Mouse (Mus musculus) heart, postnatal 0 days (tissue): ENCODE measurements around the gene Cdh13. TPM values are rescaled to one million over a fixed set of nuclear protein-coding genes. Genes with fewer than 3 reads are reported as not detected.

ENCODE experiments used
- ATAC-seq: fragments of 200-750 bp; cut with Nextera tagmentation; 2 replicates; pipeline ENCODE4 v1.8.0; 2017; ENCODE audit warnings: low read depth, moderate number of reproducible peaks, moderate library complexity; ENCODE audit not compliant: insufficient read depth
- DNase-seq: peaks from one replicate; pipeline ENCODE4 v3.0.0-alpha.2; 2016; ENCODE audit warnings: low spot score
- H3K27ac ChIP-seq: fragments of 300-500 bp; sonication (generic); 2 replicates; pipeline ENCODE4 v1.5.1; 2014; ENCODE audit warnings: low read depth, mild to moderate bottlenecking
- H3K27me3 ChIP-seq: fragments of 300-500 bp; sonication (generic); 2 replicates; pipeline ENCODE4 v1.6.1; 2014; ENCODE audit warnings: low read length, mixed read lengths; ENCODE audit not compliant: control insufficient read depth, insufficient read depth
- H3K36me3 ChIP-seq: fragments of 300-500 bp; sonication (generic); replicated peaks from 2 replicates; pipeline ENCODE4 v1.6.1; 2014; ENCODE audit warnings: low read length, mixed read lengths; ENCODE audit not compliant: control insufficient read depth, insufficient read depth
- H3K4me1 ChIP-seq: fragments of 300-500 bp; sonication (generic); 2 replicates; pipeline ENCODE4 v1.6.1; 2014; ENCODE audit warnings: antibody characterized with exemption; ENCODE audit not compliant: control insufficient read depth, insufficient read depth
- H3K4me2 ChIP-seq: fragments of 300-500 bp; sonication (generic); 2 replicates; pipeline ENCODE4 v1.6.1; 2014; ENCODE audit warnings: low read depth, mild to moderate bottlenecking, low read length, moderate library complexity
- H3K4me3 ChIP-seq: fragments of 300-500 bp; sonication (generic); 2 replicates; pipeline ENCODE4 v1.5.1; 2014; ENCODE audit warnings: low read depth, low read length
- H3K9ac ChIP-seq: fragments of 300-500 bp; sonication (generic); replicated peaks from 2 replicates; pipeline ENCODE4 v1.6.1; 2014; ENCODE audit warnings: low read depth, low read length, mixed read lengths
- H3K9me3 ChIP-seq: fragments of 300-500 bp; sonication (generic); replicated peaks from 2 replicates; pipeline ENCODE4 v1.6.1; 2016; ENCODE audit warnings: low read length; ENCODE audit not compliant: control insufficient read depth
- CTCF ChIP-seq: IDR thresholded peaks from 2 replicates; pipeline ENCODE4 v1.5.1; 2016; ENCODE audit warnings: antibody characterized with exemption, control low read depth, low read depth
- EP300 ChIP-seq: IDR thresholded peaks from 2 replicates; pipeline ENCODE4 v1.6.1; 2016; ENCODE audit warnings: antibody characterized with exemption, low read depth
- WGBS: fragments of 180-500 bp; shearing (Covaris S2); extraction: QIAGEN DNeasy Blood & Tissue Kit; methylation state at CpG from one replicate; pipeline ENCODE4 v1.1.7; 2014; 5-methylcytosine and 5-hydroxymethylcytosine counted together
- polyA plus RNA-seq: library from polyadenylated mRNA; unstranded; fragments of >200 nt; fragmentation: Nextera tagmentation; extraction: Ambion mirVana; gene quantifications from 2 replicates; pipeline ENCODE4 v1.2.1, GENCODE M21; 2015
- total RNA-seq: library from RNA; depleted of rRNA; stranded (reverse); fragments of >200 nt; gene quantifications from 2 replicates; pipeline ENCODE4 v1.2.3, GENCODE M21; 2014; ENCODE audit warnings: low replicate concordance

Cdh13 gene
- total and polyA plus RNA-seq, 2 experiments from 2014 or later, result 109 to 136 TPM

DNA sequence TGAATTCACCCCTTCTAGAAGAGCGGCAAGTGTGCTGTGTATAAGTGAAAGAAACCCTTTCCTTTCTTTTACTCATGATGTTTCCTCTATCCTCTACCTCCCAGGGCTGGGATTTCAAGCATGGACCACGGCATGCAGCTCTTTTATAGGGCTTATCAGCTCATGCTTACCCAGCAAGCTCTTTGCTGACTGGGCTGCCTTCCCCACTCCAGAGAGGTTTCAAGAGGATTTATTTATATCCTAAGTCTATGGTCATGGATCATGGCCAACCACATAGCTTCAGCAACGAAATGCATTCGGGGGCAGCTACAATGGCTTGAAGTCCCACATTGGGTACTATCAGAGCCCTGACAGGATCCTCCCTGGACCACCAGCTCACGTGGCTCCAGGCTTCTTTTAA, 304.4 kb downstream of the Cdh13 start:
- Histone ChIP-seq H3K9me3 (no peaks in the 10 kb centered on the region), H3K4me1 (peaks cover 29% of the 10 kb centered on the region), H3K9ac (no peak overlapping the region), H3K4me2 (no peak overlapping the region), H3K36me3 (no peaks in the 10 kb centered on the region), H3K27ac (peak overlapping the region; percentile 69), H3K27me3 (no peaks in the 10 kb centered on the region), H3K4me3 (no peak overlapping the region)
- no peak for TF ChIP-seq EP300
- TF ChIP-seq CTCF, result no peak
- ATAC-seq, result peak; percentile 92
- 26% methylated on average over 5 of the region's 5 CpGs for WGBS
- DNase-seq, result peak; percentile 93

DNA sequence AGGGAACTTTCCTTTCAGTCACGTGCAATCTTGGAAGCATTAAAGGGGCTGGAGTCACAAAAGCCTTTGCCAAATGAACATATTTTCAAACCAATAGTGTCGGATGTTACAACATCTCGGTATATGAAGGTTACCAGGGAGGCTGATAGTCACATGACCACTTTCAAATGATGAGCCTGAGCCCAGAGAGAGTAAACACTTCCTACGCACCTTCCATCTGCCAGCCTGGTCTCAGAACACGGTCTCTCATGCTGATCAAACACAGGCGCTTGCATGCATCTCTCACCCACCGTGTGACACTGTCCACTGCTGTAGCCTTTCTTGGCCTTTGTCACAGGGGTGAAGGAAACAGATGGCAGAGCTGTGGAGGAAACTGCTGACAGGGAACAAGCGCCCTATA, 313.3 kb downstream of the Cdh13 start:
- Histone ChIP-seq H3K4me3 (no peak overlapping the region), H3K27ac (no peak overlapping the region), H3K4me2 (no peak overlapping the region), H3K27me3 (no peaks in the 10 kb centered on the region), H3K36me3 (no peaks in the 10 kb centered on the region), H3K4me1 (no peaks in the 10 kb centered on the region), H3K9me3 (0 out of 2 replicates have a peak, but pooled peaks cover 5% of the 10 kb centered on the region), H3K9ac (no peak overlapping the region)
- no peak for DNase-seq
- WGBS, result 59% methylated on average over 8 of the region's 8 CpGs
- no peak for ATAC-seq
- TF ChIP-seq EP300 (no peak), CTCF (no peak)

DNA sequence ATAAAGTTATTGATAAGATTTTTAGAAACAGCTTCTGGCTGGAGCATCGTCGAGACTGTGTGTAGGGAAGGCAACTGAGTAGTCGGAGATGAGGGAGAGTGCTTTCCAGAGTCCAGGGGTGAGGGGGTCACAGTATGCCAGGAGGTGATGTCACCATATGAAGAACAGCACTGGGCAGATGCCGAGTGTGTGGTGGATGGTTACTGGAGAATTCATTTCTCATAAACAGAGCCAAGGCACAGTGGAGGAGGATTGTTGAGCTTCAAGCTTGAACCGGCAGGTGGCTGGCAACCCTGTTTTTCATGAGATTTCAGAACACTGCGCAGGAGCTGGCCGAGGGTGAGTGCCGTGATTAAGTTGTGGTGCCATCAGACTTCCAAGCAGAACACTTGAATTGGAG, 317.8 kb downstream of the Cdh13 start:
- DNase-seq, result no peak
- no peak overlapping the region for H3K9ac ChIP-seq
- H3K4me1 ChIP-seq, result no peaks in the 10 kb centered on the region
- H3K27me3 ChIP-seq, result no peaks in the 10 kb centered on the region
- TF ChIP-seq CTCF (no peak), EP300 (no peak)
- ATAC-seq, result no peak
- no peak overlapping the region for H3K4me2 ChIP-seq
- H3K4me3 ChIP-seq, result no peak overlapping the region
- 81% methylated on average over 8 of the region's 8 CpGs for WGBS
- no peak overlapping the region for H3K27ac ChIP-seq
- H3K9me3 ChIP-seq, result 0 out of 2 replicates have a peak, but pooled peaks cover 5% of the 10 kb centered on the region
- no peaks in the 10 kb centered on the region for H3K36me3 ChIP-seq

DNA sequence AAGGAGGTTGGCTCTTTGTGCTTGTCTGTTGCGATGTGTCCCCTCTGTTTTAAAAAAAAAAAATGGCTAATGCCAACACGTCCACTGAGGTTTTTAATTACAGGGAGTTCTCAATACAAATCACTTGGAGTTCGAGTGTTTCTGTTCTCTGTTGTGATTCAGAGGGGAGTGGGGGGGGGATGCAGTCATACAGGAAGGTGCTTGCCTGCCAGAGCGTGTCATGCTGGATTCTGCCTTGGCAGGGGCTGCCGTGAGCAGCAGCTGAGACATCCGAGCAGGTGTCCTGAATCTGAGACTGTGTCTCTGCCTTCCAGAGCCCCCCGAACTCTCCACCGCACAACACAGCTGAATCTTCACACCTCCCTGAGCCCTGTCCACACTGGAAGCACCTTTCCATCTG, 318.5 kb downstream of the Cdh13 start:
- WGBS, result 73% methylated on average over 8 of the region's 8 CpGs

DNA sequence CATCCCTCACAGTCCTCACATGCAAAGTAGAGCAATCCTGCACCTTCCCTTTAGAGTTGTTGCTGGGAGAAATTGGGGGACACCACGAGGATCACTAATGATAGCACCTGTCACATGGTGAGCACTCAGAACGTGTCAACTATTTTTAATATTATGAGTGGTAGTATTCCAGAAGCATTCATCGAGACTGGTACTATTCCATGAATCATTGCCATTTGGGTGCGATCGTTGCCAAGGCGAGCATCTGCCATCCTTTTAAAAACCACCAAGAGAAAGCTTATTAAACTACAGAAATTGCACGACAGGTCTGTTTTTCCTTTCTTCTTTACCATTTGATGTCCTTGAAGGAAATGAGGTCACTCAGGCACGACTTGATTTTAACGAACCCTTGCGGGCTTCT, 328.0 kb downstream of the Cdh13 start:
- Histone ChIP-seq H3K9me3 (no peaks in the 10 kb centered on the region), H3K27me3 (no peaks in the 10 kb centered on the region), H3K9ac (no peak overlapping the region), H3K4me3 (no peak overlapping the region), H3K4me2 (no peak overlapping the region), H3K36me3 (no peaks in the 10 kb centered on the region), H3K4me1 (no peaks in the 10 kb centered on the region), H3K27ac (no peak overlapping the region)
- WGBS, result 88% methylated on average over 10 of the region's 10 CpGs
- no peak for TF ChIP-seq EP300
- TF ChIP-seq CTCF, result no peak
- DNase-seq, result no peak
- ATAC-seq, result no peak

More for the DNA sequence above, 318.5 kb downstream of the Cdh13 start:
- Histone ChIP-seq H3K9ac (no peak overlapping the region), H3K9me3 (0 out of 2 replicates have a peak, but pooled peaks cover 5% of the 10 kb centered on the region), H3K4me2 (no peak overlapping the region), H3K36me3 (no peaks in the 10 kb centered on the region), H3K27ac (no peak overlapping the region), H3K4me3 (no peak overlapping the region), H3K27me3 (no peaks in the 10 kb centered on the region), H3K4me1 (no peaks in the 10 kb centered on the region)
- DNase-seq, result no peak
- no peak for ATAC-seq
- no peak for TF ChIP-seq CTCF

DNA sequence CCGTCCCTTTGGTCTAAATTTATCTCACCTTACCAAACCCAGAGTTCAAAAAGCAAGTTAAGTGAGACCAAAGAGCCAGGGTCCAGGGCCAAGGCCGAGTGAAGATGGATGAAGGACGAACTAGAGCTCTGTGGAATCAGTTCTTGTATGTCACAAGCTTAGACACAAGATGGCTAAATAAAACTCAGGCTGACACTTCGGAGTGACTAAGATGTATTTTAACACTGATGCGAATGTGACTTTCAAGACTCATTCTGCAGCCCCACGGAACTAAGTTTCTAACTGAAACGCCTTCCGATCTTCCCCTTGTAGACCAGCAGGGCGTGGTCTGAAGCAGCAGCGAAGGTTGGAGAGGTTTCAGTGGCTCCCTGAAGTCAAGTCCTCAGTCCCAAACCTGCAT, 334.7 kb downstream of the Cdh13 start:
- Histone ChIP-seq H3K27ac (no peak overlapping the region), H3K4me3 (no peak overlapping the region), H3K9me3 (no peaks in the 10 kb centered on the region), H3K9ac (no peak overlapping the region), H3K4me1 (no peaks in the 10 kb centered on the region), H3K4me2 (no peak overlapping the region), H3K27me3 (no peaks in the 10 kb centered on the region), H3K36me3 (no peaks in the 10 kb centered on the region)
- 87% methylated on average over 10 of the region's 10 CpGs for WGBS
- TF ChIP-seq CTCF, result no peak
- TF ChIP-seq EP300, result no peak
- DNase-seq, result no peak
- ATAC-seq, result no peak
